Mouse (Mus musculus): ENCODE measurements around the gene Fblim1.
"Not testable (repeated sequence)": the region's sequence is repeated elsewhere in the genome, so short reads cannot be mapped to it uniquely, and the experiment has no call there.

Gene Fblim1

DNA sequence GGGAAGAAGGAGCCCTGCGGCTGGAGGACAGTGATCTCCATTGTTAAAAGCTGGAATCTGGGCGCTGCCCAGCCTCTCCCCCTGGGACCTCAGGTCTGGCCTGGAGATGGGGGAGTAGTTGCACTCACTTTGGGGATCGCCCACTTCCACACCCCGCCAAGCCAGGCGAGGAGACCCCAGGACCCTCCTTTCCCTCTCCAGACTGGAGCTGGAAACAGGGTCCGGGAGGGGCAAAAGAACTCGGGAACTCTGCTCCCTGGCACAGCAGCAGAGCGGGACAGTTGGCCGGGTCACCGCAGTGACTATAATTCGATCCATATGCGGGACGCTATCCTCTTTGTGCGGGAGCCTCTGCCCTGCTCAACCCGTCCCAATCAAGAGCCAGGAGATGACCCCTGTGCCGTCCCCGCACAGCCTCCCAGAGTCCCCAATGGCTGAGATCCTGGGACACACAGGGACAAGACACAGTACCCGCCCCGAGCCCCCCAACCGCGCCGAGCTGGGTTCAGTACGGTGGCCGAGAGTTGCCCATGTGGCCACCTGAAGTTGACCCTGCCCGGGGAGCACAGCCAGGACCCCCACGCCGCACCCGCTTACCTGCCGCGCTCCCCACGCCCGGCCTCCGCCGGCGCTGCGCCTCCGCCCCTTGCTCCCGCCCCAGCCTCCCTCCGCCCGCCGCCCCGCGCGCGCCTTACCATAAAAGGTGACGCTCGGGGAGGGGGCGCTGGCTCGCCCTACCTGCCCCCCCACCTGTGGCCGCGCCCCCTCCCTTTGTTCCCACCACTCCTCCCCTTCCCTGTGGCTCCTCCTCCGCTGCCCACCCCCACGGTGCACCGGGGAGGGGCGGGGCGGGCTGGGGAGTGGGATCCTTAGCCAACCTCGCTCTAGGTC, 6.4 kb downstream of the Fblim1 start:
- no peak for DNase-seq

DNA sequence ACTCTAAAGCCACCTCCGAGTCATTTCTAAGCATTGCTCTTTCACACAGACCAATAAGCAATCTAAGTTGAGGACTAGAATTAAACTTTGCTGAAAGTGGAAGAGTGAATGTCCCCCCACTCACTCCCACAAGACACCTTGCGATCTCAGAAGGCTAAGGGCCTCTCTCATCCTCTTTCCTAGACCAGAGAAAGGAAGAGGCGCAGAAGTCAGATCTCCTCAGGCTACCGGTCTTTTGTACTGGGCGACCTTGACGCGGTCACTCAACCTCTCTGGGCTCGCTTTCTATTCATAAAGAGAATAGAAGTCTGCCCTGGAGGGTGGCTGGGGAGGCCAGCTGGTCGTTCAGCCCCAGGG, 7.0 kb downstream of the Fblim1 start:
- DNase-seq, result no peak

DNA sequence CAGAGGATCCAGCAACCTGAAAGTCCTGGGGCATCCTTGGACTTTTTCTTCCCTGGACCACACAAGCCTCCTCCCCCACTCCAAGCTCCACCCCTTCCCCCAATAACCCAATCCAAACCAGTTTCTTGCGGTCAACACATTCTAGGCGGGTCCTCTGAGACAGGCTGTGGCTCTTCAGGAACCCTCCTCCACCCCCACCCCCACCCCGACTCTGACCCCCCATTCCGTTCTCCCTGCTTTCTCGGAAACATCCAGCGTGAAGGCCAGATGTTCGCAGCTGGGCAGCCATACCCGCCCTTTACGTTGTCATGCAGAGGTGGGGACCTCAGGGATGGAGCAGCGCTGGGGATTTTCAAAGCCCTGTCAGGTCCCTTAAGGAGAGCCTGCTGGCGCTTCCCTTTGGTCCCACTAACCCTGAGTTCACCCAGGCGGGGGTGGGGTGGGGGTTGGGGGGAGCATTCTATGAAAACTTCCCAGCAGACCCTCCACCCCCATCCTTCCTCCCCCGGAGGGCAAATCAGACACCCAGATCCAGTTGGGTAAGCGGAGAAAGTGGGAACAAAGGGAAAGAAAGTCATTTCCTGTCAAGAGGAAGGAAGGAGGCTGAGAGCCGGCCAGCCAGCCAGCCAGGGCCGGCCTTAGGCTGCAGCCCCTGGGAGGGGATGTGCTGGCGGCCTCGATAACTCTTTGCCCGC, 7.5 kb downstream of the Fblim1 start:
- peak; percentile 36 to 43 for DNase-seq

DNA sequence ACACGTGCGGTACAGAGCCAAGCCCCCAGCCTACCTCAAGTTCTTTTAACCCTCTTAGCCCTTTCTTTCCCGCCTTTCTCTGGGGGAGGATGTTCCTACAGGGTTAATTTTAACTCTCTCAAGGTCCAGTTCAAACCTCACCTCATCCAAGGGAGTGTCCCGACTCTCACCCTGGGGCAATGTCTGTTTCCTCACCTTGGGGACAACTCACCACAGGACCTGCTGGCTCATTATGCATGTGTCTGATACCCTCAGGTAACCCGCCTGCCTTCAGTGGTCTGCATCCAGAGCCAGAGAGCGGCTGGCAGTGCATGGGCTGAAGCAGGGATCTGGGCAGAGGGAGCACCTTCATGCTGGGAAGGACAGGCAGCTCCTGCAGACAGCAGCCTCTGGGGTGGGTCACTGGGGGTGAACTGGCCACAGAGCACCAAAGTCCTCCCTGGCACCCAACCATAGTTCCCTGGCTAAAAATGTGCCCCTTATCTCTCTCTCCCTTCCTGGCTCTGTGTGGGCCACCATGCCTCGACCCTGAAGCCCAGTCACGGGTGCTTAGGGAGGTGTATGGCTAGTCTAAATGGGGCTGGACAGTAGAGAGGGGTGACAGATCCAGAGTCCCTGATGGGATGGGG, 9.1 kb downstream of the Fblim1 start:
- DNase-seq, result no peak

DNA sequence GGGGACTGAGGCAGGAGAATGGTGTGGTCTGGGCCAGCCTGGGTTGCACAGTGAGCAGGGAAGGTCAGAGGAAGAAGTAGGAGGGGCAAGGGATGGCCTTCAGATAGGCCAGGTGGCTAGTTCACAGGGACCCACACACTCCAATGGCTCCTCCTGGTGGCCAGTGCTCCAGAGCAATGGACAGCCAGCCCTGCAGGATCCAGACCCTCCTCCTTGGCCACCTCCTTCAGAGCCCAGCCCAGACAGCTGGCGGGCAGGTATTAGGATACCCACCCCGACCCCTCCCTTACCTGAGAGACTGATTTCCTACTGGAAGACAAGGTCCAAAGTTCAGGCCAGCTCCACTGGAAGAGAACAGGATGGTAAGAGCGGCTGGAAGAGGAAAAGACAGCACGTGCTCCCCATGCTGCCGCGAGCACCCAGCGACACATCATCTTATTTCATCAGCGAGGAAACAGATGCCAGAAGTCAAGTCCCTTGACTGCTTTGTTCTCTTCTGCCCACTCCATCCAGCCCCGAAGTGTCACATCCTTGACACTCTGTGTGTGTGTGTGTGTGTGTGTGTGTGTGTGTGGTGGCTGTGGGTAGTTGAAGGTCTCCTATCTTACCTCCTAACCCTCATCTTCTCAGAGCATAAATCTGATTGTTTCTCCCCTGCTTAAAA, 10.2 kb downstream of the Fblim1 start:
- DNase-seq, result no peak

DNA sequence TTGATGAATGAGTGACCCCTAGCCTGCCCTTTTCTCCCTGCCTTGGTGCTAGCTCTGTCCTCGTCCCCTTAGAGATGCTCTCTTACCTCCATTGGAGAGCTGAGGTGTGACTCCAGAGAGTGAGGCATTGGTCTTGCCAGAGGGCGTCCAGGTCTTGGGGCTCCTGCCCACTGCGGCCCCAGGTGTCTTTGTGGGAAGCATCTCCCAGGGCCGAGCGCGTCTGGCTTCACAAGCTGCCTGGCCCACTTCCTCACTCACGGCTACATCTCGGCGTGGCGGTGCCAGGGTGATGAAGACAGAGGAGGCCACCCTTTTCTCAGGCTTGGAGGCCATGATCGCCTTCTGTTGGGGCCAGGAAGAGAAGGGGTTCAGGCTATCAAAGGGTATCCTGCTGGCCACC, 10.8 kb downstream of the Fblim1 start:
- DNase-seq, result no peak

DNA sequence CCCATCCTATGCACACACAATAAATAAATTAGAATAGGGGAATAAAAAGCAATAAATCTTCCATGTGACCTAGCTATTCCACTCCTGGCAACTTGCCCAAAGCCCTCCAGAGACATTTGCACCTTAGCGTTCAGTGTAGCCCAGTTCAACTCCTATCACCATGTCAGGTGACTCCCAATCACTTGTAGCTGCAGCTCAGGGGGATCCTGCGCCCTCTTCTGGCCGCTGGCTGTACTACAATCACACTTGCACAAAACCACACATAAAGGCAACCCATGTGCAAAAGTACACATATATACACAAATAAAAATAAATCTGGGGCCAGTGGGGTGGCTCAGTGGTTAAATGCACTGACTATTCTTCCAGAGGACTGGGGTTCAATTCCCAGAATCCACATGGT, 14.3 kb downstream of the Fblim1 start:
- peak in 1 of 2 experiments; percentile 26 for DNase-seq

DNA sequence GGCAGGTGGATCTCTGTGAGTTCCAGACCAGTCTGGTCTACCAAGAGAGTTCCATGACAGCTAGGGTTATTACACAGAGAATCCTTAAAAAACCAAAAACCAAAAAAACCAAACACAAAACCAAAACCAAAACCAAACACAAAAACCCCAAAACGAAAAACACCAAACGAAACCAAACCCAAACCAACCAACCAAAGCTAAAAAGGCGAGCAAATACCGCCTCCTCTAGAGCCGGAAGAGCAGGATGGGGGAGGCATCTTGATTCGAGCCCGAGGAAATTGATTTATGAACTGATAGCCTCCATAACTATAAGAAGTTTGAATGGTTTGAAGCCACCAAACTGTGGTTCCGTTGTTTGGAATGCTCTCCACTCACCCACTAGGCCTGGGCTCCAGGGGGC, 22.0 kb downstream of the Fblim1 start:
- DNase-seq, result no peak

DNA sequence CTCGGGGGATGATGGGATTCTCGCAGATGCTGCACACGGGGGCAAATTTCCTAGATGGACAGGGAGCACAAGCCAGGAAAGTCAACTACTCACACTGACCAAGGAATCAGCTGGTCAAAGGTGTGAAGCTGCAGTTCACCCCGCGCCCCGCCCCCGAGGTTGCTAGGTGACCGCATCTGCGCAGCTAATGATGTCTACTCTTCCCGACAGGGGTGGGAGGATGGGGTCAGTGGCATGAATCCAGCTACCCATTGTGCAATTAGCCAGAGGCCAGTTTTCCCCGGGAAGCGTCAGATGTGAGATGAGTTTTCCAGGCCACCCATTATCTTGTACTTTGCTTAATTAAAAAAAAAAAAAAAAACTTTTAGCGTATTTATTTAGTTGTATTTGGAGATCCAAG, 24.8 kb downstream of the Fblim1 start:
- DNase-seq, result no peak

DNA sequence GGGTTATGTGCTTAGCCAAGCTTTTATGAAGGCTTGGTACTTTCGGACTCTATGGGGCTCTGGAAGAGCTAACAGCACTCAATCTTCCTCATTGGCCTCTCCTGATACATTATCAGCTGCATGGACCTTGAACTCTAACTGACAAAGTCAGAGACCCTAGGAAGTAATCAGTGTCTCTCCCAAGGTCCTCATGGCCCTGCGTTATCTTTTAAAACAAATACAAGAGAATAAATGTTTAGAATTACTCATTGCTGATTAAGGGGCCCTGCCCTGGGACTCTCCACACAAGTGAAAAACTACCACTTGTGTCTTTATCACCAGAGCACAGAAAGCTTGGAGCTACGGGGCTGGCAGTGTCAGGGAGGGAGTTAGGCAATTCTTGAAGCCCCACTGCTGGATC, 27.1 kb downstream of the Fblim1 start:
- no peak for DNase-seq

DNA sequence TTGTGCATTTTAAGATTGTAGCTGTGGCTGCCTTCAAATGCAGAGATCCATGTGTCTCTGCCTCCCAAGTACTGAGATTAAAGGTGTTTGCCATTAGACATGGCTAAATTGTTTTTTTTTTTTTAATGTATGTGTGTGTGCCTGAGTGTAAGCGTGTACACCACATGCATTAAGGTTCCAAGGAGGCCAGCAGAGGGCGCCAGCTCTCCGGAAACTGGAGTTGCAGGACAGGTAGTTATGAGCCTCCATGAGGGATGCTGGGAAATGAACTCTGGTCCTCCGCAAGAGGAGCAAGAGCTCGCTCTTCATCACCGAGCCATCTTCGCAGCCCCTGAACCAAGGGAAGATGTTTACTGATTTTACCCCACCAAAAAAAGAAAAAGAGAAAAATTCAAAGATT, 29.0 kb downstream of the Fblim1 start:
- no peak for DNase-seq

DNA sequence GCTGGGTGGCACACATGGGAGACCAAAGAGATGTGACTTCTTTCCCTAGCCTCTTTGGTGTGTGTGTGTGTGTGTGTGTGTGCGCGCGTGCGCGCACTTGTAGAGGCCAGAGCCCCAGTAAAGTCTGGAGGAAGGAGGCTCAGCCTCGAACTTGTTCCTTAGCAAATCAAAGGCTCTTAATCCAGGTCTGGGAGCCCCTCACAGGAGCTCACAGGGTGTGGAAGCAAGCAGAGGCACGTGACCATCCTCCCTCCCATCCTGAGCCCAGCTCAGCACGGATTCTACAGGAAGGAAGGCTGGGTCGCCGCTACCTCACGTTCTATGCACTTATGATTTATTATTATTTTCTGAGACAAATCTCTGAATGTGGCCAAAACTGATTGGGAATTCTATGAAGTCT, 29.5 kb downstream of the Fblim1 start:
- DNase-seq, result no peak

DNA sequence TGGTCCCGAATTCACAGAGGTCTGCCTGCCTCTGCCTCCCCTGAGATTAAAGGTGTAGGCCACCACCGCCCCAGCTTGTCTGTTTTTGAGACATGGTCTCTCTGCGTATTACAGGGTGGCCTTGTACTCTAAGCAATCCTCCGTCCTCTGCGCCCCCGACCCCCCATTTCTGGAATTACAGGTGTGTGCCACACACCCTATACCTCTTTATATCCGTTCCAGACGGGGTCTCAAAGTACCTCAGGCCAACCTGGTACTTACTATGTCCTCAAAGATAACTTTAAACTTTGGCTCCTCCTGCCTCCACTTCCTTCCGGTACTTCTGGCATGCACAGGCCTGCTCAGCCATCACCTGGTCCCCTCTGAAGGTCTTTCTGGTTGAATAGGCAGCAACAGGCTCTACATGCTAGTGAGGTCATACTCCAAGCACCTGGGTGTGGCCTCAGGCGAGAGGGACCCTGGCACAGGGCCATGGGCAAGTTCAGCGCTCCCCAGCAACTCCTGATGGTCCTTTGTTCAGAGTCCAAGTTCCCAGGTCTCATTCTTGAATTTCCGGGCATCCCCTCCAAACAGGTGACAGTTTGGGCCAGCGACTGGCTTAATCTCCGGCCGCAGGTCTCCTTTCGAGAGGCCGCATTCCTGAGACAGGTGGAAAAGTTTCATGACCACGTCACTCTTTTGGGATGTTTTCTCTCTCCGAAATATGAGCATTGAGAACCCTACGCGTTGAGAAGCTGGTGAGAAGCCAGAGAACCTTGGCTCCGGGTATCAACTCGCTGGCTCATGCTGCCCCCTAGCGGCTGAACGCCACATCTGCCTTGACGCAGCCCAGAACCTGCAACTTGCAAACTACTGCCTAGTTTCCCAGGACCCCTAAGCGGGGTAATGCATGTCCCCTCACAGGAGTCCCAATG, 30.9 kb downstream of the Fblim1 start:
- peak; percentile 86 to 90 for DNase-seq

DNA sequence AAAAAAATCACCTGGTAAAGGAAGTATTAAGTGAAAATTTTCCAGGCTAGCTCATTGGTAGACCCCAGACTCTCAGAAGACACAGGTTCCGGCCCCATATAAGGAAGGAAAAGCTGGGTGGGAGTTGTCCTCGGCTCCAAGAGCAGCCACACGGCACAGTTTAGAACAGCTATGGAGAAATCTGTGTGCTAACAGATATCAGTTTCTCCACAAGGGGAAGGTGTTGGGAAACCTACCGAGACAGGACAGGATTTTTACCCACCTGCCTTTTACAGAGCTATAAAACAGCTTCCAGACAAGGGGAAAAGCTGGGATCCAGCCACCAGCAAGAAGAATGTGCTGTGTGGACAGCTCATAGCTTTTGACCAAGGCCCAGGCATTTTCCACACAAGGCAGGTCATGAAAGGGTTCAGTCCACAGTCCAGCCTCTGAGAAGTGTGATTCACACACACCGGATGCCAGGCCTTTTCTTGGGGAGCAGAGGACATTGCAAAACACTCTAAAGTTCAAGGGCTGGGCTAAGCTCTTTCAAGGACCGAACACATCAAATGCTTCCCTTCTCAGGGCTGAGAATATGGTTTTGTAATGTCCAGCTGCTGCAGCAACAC, 32.4 kb downstream of the Fblim1 start:
- DNase-seq, result peak; percentile 82 to 88

DNA sequence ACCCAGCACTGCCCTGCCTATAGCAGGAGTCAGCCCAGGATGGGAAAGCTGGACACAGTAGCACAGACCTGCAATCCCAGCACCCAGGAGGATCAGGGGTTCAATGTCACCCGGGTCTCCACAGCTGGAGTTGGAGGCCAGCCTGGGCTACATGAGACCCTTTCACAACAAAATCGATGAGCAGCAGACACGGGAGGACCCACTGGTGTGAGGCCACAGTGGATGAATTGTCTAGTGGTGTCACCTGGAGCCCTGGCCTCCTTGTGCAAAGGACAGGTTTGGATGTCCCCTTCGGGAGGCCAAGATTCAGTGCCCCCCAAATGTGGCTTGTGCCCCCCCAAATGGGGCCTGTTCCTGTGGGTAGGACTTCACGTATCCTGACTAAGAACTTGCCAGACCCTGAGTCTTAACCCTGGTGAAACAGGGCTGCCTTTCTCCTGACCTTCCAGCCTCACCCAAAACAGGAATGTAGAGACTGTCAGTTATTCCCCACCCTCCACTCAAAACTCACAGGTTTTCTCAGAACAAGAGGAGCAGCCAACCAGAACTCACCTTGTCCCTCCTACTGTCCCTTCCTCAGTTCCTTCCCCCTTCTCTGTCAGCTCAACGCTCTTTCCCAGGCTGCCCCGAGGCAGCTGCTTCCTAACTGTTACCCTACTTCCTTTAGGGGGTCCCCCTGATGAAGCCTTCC, 33.1 kb downstream of the Fblim1 start:
- peak; percentile 61 to 75 for DNase-seq

DNA sequence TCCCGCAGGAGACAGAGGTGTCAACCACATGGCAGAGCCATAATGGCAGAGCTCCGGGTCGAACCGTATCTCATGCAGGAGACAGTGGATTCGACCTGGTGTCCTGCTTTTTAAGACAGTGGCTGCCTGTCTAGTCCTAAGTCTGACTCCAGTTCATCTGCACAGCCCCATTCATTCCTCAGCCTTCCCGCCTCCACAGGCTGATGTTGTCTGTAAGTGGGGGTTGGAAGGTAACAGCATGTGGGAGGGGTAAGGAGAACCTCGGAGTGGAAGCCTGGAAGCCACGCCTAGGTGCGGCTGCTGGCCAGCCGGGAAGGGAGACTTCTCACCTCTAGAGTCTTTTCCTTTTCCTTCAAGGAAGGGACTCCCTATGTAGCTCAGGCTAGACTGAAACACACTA, 34.0 kb downstream of the Fblim1 start:
- peak; percentile 72 to 80 for DNase-seq

DNA sequence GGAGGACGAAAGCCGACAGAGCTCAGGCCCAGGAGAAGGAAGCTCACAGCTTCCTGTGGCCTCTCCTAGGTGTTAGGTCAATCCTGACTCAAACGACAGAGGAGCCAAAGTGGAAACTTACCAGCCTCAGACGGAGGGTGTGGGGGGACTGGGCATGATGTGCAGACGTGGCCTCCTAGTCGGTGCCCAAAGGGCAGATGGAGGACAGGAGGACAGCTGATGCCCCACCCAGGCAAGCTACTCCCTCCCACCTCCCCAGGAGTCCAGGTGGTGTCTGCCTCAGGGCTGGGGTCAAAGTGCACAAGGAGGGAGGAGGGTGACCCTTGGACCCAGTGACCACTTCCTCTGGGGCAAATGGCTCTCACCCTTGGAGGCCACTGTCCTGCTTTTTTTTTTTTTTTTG, 34.6 kb downstream of the Fblim1 start:
- peak in 1 of 2 experiments; percentile 26 for DNase-seq

DNA sequence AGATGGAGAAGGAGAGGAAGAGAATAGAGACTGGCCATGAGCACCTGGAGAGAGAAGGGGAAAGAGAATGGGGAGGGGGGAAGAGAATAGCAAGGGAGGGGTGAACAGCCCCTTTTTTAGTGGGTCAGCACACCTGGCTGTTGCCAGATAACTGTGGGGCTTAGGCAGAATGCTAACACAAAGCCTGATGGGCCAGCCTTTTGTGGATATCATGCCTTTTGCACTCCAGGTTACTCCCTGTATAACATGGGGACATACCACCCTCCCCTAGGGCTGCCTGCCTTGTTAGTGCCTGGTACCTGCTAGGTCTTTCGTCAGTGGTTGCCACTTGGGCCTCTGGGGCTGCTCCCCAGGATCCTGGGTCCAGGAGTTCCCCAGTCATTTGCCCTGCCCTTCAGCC, 35.1 kb downstream of the Fblim1 start:
- no peak for DNase-seq

DNA sequence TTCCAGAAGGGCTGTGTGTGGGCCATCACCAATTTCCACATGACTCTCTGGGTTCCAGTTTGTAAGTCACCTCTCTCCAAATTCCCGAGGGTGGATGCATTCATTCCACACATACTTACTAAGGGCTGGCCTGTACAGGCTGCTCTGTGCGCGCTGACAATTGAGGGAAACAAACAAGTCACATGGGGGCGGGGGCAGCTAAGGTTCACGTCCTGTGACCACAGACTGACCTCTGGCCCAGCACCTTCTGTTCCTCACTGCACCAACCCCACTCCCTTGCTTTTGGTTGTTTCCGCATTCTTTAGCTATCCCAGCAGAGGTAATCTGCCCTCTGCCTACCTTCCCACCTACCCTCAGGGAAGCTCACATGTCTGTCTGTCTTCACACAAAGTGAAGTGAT, 35.9 kb downstream of the Fblim1 start:
- peak; percentile 79 to 86 for DNase-seq

DNA sequence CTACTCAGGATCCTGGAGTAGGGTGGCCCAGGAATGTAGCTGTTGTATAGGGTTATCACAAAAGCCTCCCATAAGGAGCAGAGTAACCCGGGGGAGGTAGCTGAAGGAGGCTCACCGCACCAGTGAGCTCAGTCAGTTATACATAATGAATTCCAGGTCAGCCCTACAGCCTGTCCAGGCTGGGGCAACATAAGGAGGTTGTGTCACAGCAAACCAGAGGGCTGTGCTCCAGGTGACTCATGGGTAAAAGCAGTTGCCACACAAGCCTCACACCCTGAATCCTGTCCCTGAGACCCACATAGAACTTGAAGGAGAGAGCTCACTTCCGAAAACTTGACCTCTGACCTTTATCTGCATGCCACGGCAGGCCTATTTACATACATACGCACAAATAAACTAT, 36.9 kb downstream of the Fblim1 start:
- no peak for DNase-seq

DNA sequence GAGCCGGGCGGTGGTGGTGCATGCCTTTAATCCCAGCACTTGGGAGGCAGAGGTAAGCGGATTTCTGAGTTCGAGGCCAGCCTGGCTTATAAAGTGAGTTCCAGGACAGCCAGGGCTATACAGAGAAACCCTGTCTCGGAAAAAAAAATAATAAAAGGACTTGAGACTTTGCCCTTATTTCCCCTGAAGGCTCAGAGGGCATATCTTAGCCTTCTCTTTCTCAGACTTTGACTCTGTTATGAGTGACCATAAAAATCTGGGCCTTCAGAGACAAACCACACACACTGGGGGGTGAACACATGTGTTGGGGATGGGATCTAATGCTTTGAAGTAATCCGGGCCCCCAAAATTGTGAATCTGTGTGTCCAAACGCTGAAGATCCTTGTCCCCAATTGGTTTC, 38.7 kb downstream of the Fblim1 start:
- not testable (repeated sequence) for DNase-seq

Data from lung, adult 18-20 months (tissue).